Mouse (Mus musculus) MEL (cell line): ENCODE results near the gene Clcn6.

ENCODE experiments used
- CTCF ChIP-seq, 3 experiments: IDR thresholded peaks in 2 of 3; conservative IDR thresholded peaks in 1 of 3; 2 replicates each; pipeline ENCODE4 v1.5.1; 2011 to 2012; ENCODE audit warnings: low read length in 3 of 3, low read depth in 2 of 3, mild to moderate bottlenecking in 2 of 3, improper control_type of control experiment in 1 of 3, inconsistent platforms in 1 of 3, mixed read lengths in 1 of 3, moderate library complexity in 1 of 3; ENCODE audit not compliant: control insufficient read depth in 1 of 3, insufficient read depth in 1 of 3, poor library complexity in 1 of 3, severe bottlenecking in 1 of 3
- GABPA ChIP-seq: IDR thresholded peaks from 2 replicates; pipeline ENCODE4 v1.6.1; 2012; ENCODE audit warnings: low read depth, mild to moderate bottlenecking, inconsistent platforms, low read length, improper control_type of control experiment, moderate library complexity
- HCFC1 ChIP-seq: IDR thresholded peaks from 2 replicates; pipeline ENCODE4 v1.6.1; 2012; ENCODE audit warnings: low read depth, mild to moderate bottlenecking, inconsistent platforms, low read length, improper control_type of control experiment, moderate library complexity
- MAX ChIP-seq: IDR thresholded peaks from 2 replicates; pipeline ENCODE4 v1.6.1; 2011; ENCODE audit warnings: low read length, improper control_type of control experiment
- NRF1 ChIP-seq: IDR thresholded peaks from 2 replicates; pipeline ENCODE4 v1.6.1; 2014; ENCODE audit warnings: low read depth, mild to moderate bottlenecking, inconsistent platforms, low read length, improper control_type of control experiment, moderate library complexity; ENCODE audit not compliant: poor library complexity, insufficient read depth, severe bottlenecking
- POLR2A ChIP-seq, 2 experiments: IDR thresholded peaks; 2 replicates each; pipeline ENCODE4 v1.6.1; 2011 to 2012; ENCODE audit warnings: low read length in 2 of 2, mild to moderate bottlenecking in 2 of 2, control low read depth in 1 of 2, improper control_type of control experiment in 1 of 2, low read depth in 1 of 2, moderate library complexity in 1 of 2; ENCODE audit not compliant: control insufficient read depth in 1 of 2, insufficient read depth in 1 of 2, poor library complexity in 1 of 2
- POLR2AphosphoS5 ChIP-seq: IDR thresholded peaks from 2 replicates; pipeline ENCODE4 v1.6.1; 2012; ENCODE audit warnings: low read depth, borderline replicate concordance, mild to moderate bottlenecking, inconsistent platforms, low read length, moderate library complexity, mixed read lengths
- RAD21 ChIP-seq: IDR thresholded peaks from 2 replicates; pipeline ENCODE4 v1.6.1; 2011; ENCODE audit warnings: mild to moderate bottlenecking, low read depth, low read length, improper control_type of control experiment
- ZC3H11A ChIP-seq: IDR thresholded peaks from 2 replicates; pipeline ENCODE4 v1.6.1; 2012; ENCODE audit warnings: low read depth, mild to moderate bottlenecking, inconsistent platforms, low read length, improper control_type of control experiment

GRCm38 (mm10) chr4:148071508-148071907 is 32.9 kb upstream of the Clcn6 start:
- TF ChIP-seq HCFC1 (no peak), CTCF (IDR thresholded peaks at IDR 0.05 in 2 of 3, conservative IDR thresholded peaks at IDR 0.05 in 1 of 3; ENCODE audit: control insufficient read depth in 1 of 3, insufficient read depth in 1 of 3, low read depth in 2 of 3, low read length in 3 of 3, poor library complexity in 1 of 3, severe bottlenecking in 1 of 3) (no peak), NRF1 (no peak), POLR2A (IDR thresholded peaks at IDR 0.05; ENCODE audit: control insufficient read depth in 1 of 2, insufficient read depth in 1 of 2, low read depth in 1 of 2, low read length in 2 of 2, poor library complexity in 1 of 2) (no peak), POLR2AphosphoS5 (no peak), ZC3H11A (no peak), RAD21 (no peak), GABPA (no peak), MAX (no peak)
